Mouse (Mus musculus): ENCODE results near the gene Acd. TPM values are rescaled to one million over a fixed set of nuclear protein-coding genes. Genes with fewer than 3 reads are reported as not detected.

Acd gene
- polyA plus RNA-seq (2012; rRNA removed), result 8.9 and 10.0 TPM in 2 replicates

GRCm38 (mm10) chr8:105700966-105701824 is at the start of gene Acd, which contains the start of gene Pard6a:
Gene Acd (minus strand): TSS chr8:105701102.
Gene Pard6a (plus strand): TSS chr8:105701148.

GRCm38 (mm10) chr8:105707498-105708403 is 6.8 kb upstream of the Acd start, which contains the start of the genes 4933405L10Rik and Enkd1:
Gene 4933405L10Rik (plus strand): TSS chr8:105707655.
Gene Enkd1 (minus strand): TSS chr8:105708210.

GRCm38 (mm10) chr8:105685796-105686308 is 15.1 kb downstream of the Acd start, which contains the start of gene Carmil2:
Gene Carmil2 (plus strand): TSS chr8:105686274.

Other genes starting within 250 kb of the Acd start
- gene Tppp3, start 229.6 kb downstream of the Acd start, polyA plus RNA-seq (2012; rRNA removed), result 1.7 and 2.6 TPM in 2 replicates
- 3.3 and 3.8 TPM in 2 replicates for gene Zdhhc1, start 204.2 kb downstream of the Acd start, polyA plus RNA-seq (2012; rRNA removed)
- gene Hsd11b2, start 182.3 kb downstream of the Acd start, polyA plus RNA-seq (2012; rRNA removed), result 0.28 and 0.29 TPM in 2 replicates
- gene Atp6v0d1, start 135.1 kb downstream of the Acd start, polyA plus RNA-seq (2012; rRNA removed), result 46.7 and 48.1 TPM in 2 replicates
- 3.9 and 5.0 TPM in 2 replicates for gene Ripor1, start 95.8 kb downstream of the Acd start, polyA plus RNA-seq (2012; rRNA removed)
- gene Ctcf, start 64.5 kb downstream of the Acd start, polyA plus RNA-seq (2012; rRNA removed), result 12.4 and 14.0 TPM in 2 replicates
- gene Agrp, start 63.7 kb downstream of the Acd start, polyA plus RNA-seq (2012; rRNA removed), result not detected in 2 replicates
- 1.8 TPM in 2 replicates for gene Carmil2, start 14.8 kb downstream of the Acd start, polyA plus RNA-seq (2012; rRNA removed)
- gene Pard6a, start within 50 bp of the Acd start, polyA plus RNA-seq (2012; rRNA removed), result 4.9 and 5.3 TPM in 2 replicates
- not detected in 2 replicates for gene 4933405L10Rik, start 6.6 kb upstream of the Acd start, polyA plus RNA-seq (2012; rRNA removed)
- gene Enkd1, start 7.1 kb upstream of the Acd start, polyA plus RNA-seq (2012; rRNA removed), result 4.3 and 5.1 TPM in 2 replicates
- gene Gfod2, start 57.6 kb upstream of the Acd start, polyA plus RNA-seq (2012; rRNA removed), result 1.3 and 1.4 TPM in 2 replicates
- 35.8 and 39.9 TPM in 2 replicates for gene Ranbp10, start 126.2 kb upstream of the Acd start, polyA plus RNA-seq (2012; rRNA removed)
- 0.05 and 0.08 TPM in 2 replicates for gene Tsnaxip1, start 126.6 kb upstream of the Acd start, polyA plus RNA-seq (2012; rRNA removed)
- 13.7 and 15.3 TPM in 2 replicates for gene Cenpt, start 152.2 kb upstream of the Acd start, polyA plus RNA-seq (2012; rRNA removed)
- gene Thap11, start 154.0 kb upstream of the Acd start, polyA plus RNA-seq (2012; rRNA removed), result 20.3 TPM in 2 replicates
- gene Nutf2, start 159.5 kb upstream of the Acd start, polyA plus RNA-seq (2012; rRNA removed), result 59.4 and 65.4 TPM in 2 replicates
- gene Edc4, start 179.8 kb upstream of the Acd start, polyA plus RNA-seq (2012; rRNA removed), result 13.5 and 15.0 TPM in 2 replicates
- gene Nrn1l, start 192.5 kb upstream of the Acd start, polyA plus RNA-seq (2012; rRNA removed), result 0.24 and 0.31 TPM in 2 replicates
- gene Pskh1, start 199.3 kb upstream of the Acd start, polyA plus RNA-seq (2012; rRNA removed), result 12.6 and 14.4 TPM in 2 replicates
- 0.66 and 1.1 TPM in 2 replicates for gene Ctrl, start 232.8 kb upstream of the Acd start, polyA plus RNA-seq (2012; rRNA removed)
- 49.3 and 54.3 TPM in 2 replicates for gene Psmb10, start 237.3 kb upstream of the Acd start, polyA plus RNA-seq (2012; rRNA removed)
- gene Lcat, start 242.3 kb upstream of the Acd start, polyA plus RNA-seq (2012; rRNA removed), result 212 and 219 TPM in 2 replicates